Mouse (Mus musculus): ENCODE data around the gene Selenom. TPM values are rescaled to one million over a fixed set of nuclear protein-coding genes. Genes with fewer than 3 reads are reported as not detected.

Gene Selenom
- total and polyA plus RNA-seq, 3 experiments: 4.1 to 33.0 (median 7.1) TPM

DNA sequence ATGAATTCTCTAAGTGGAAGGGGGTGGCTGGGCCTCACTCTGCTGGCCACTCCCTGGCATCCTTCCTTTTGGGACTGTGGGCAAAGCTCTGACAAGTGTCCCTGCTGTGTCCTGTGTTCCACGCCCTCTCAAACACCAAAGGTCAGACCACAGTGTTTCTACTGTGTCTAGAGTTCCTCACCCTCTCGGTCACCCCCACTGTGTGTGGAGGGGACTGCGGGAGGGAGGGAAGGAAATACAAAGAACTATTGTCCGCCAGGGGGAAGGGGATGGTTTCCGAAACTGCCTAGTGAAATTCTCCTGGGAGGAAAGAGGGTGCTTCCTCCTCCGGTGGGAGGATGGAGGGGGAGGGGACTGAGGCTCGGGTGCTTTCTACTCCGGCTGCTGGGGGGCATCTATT is 20.5 kb downstream of the Selenom start:
- DNase-seq (ENCODE audit: extremely low read depth): no peak
- Histone ChIP-seq H3K4me3 (replicated peaks in 1 of 3; ENCODE audit: low read depth in 2 of 3, low read length in 2 of 3, poor library complexity in 1 of 3) (peak overlapping the region in 2 of 3 experiments; percentile 15 to 35), H3K36me3 (replicated peaks in 1 of 2; ENCODE audit: control insufficient read depth in 1 of 2, insufficient read depth in 1 of 2, low read length in 1 of 2) (peaks cover 0 to 20% of the 10 kb centered on the region in 2 experiments), H3K4me1 (ENCODE audit: control insufficient read depth in 1 of 2, insufficient read depth in 2 of 2) (peaks cover 6 to 61% of the 10 kb centered on the region in 2 experiments), H3K9me3 (replicated peaks; ENCODE audit: low read length) (no peaks in the 10 kb centered on the region), H3K27me3 (replicated peaks) (no peaks in the 10 kb centered on the region), H3K9ac (ENCODE audit: insufficient read depth, low read depth) (no peak overlapping the region), H3K79me2 (replicated peaks; ENCODE audit: control insufficient read depth, extremely low read depth, insufficient read depth, poor library complexity, severe bottlenecking) (no peaks in the 10 kb centered on the region), H3K27ac (ENCODE audit: insufficient read depth, low read depth) (no peak overlapping the region), H3K4me2 (ENCODE audit: insufficient read depth, low read depth, poor library complexity, severe bottlenecking) (peak overlapping the region; percentile 39)
- dilution Hi-C loops (cut with MboI; ENCODE audit: extremely low pct_ligation_motif_present, extremely low pct_unique_long_range_greater_than_20kb, low sequenced_read_pairs) (no loop called here), in situ Hi-C loops (cut with MboI; ENCODE audit: low pct_ligation_motif_present, low pct_unique_long_range_greater_than_20kb, low sequenced_read_pairs) (loop anchor here (25.0 kb wide), 1 partner anchor 377 kb away; the partner anchor contains the start of gene Slc35e4)
- no peak for TF ChIP-seq RCOR1 (conservative IDR thresholded peaks at IDR 0.05; ENCODE audit: low read depth, low read length)
- no peak for TF ChIP-seq MXI1 (IDR thresholded peaks at IDR 0.05; ENCODE audit: low read depth, low read length)
- no peak for TF ChIP-seq ELF1 (IDR thresholded peaks at IDR 0.05; ENCODE audit: low read depth, low read length)
- TF ChIP-seq NELFE (IDR thresholded peaks at IDR 0.05; ENCODE audit: low read depth, low read length): no peak
- TF ChIP-seq POLR2A (IDR thresholded peaks at IDR 0.05; ENCODE audit: low read depth, low read length): no peak
- TF ChIP-seq NRF1 (IDR thresholded peaks at IDR 0.05; ENCODE audit: low read depth, low read length): no peak
- TF ChIP-seq POLR2AphosphoS2 (IDR thresholded peaks at IDR 0.05; ENCODE audit: low read depth, low read length): no peak
- no peak for TF ChIP-seq TBP (conservative IDR thresholded peaks at IDR 0.05; ENCODE audit: low read depth, low read length)
- no peak for TF ChIP-seq MAFK (IDR thresholded peaks at IDR 0.05; ENCODE audit: insufficient replicate concordance, low read length)
- no peak for TF ChIP-seq MEF2A (IDR thresholded peaks at IDR 0.05; ENCODE audit: borderline replicate concordance, low read depth, low read length)
- no peak for TF ChIP-seq PAX5 (IDR thresholded peaks at IDR 0.05; ENCODE audit: low read length)
- TF ChIP-seq GABPA (IDR thresholded peaks at IDR 0.05; ENCODE audit: insufficient replicate concordance, low read depth, low read length): no peak

DNA sequence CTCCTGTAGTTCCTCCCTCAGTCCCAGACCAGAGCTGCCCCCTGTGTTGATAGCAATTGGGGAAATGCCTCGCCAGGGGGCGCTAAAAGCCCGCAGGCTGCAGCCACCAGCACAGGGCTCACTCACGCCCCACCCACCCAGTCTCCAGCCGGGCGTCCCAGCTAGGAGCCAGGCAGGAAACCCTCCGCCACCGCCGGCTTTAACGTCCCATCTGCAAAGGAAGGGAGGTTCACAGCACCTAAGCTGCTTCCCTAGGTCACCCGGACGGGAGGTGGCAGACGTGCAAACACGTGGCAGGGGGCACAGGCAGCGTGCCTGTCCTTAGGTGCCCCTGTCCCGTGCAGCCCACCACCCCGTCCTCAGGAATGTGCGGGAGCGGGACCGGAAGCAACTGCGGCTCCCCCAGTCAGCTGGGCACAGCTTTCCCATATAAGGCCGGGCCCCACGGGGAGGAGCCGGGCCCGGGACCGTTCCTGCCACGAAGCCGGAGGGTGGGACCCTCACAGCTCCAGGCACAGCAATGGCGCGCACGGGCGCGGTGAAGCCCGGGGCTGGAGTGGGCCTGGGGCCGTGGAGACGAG is 21.0 kb downstream of the Selenom start:
- Histone ChIP-seq H3K79me2 (replicated peaks; ENCODE audit: control insufficient read depth, extremely low read depth, insufficient read depth, poor library complexity, severe bottlenecking) (no peaks in the 10 kb centered on the region), H3K4me1 (ENCODE audit: control insufficient read depth in 1 of 2, insufficient read depth in 2 of 2) (peaks cover 6 to 61% of the 10 kb centered on the region in 2 experiments), H3K27ac (ENCODE audit: insufficient read depth, low read depth) (no peak overlapping the region), H3K4me3 (replicated peaks in 1 of 3; ENCODE audit: low read depth in 2 of 3, low read length in 2 of 3, poor library complexity in 1 of 3) (peak overlapping the region; percentile 15 to 35 (median 16)), H3K4me2 (ENCODE audit: insufficient read depth, low read depth, poor library complexity, severe bottlenecking) (peak overlapping the region; percentile 39), H3K36me3 (replicated peaks in 1 of 2; ENCODE audit: control insufficient read depth in 1 of 2, insufficient read depth in 1 of 2, low read length in 1 of 2) (peaks cover 0 to 17% of the 10 kb centered on the region in 2 experiments), H3K9ac (ENCODE audit: insufficient read depth, low read depth) (no peak overlapping the region), H3K27me3 (replicated peaks) (no peaks in the 10 kb centered on the region), H3K9me3 (replicated peaks; ENCODE audit: low read length) (no peaks in the 10 kb centered on the region)
- dilution Hi-C loops (cut with MboI; ENCODE audit: extremely low pct_ligation_motif_present, extremely low pct_unique_long_range_greater_than_20kb, low sequenced_read_pairs): no loop called here
- peak; percentile 93 for DNase-seq (ENCODE audit: extremely low read depth)
- in situ Hi-C loops (cut with MboI; ENCODE audit: low pct_ligation_motif_present, low pct_unique_long_range_greater_than_20kb, low sequenced_read_pairs): loop anchor here (25.0 kb wide), 1 partner anchor 377 kb away; the partner anchor contains the start of gene Slc35e4
- TF ChIP-seq ZKSCAN1 (IDR thresholded peaks at IDR 0.05; ENCODE audit: borderline replicate concordance, low read depth, low read length): no peak
- no peak for TF ChIP-seq USF2 (conservative IDR thresholded peaks at IDR 0.05; ENCODE audit: low read depth, low read length)
- TF ChIP-seq UBTF (IDR thresholded peaks at IDR 0.05; ENCODE audit: low read depth, low read length): no peak
- TF ChIP-seq JUN (IDR thresholded peaks at IDR 0.05; ENCODE audit: insufficient read depth, low read depth, low read length): no peak
- TF ChIP-seq MAX (IDR thresholded peaks at IDR 0.05; ENCODE audit: low read length): 0 out of 2 replicates have a peak, but pooled peaks have one; percentile 34
- peak; percentile 90; the same call in 1 of the 2 replicates for TF ChIP-seq MAZ (IDR thresholded peaks at IDR 0.05; ENCODE audit: low read depth, low read length)
- peak; percentile 91 for TF ChIP-seq SMC3 (IDR thresholded peaks at IDR 0.05; ENCODE audit: low read depth, low read length)
- TF ChIP-seq KAT2A (IDR thresholded peaks at IDR 0.05; ENCODE audit: insufficient replicate concordance, low read length): no peak
- no peak for TF ChIP-seq ELF1 (IDR thresholded peaks at IDR 0.05; ENCODE audit: low read depth, low read length)
- peak; percentile 57 for TF ChIP-seq ZC3H11A (IDR thresholded peaks at IDR 0.05; ENCODE audit: low read depth, low read length)
- TF ChIP-seq MYC (IDR thresholded peaks at IDR 0.05; ENCODE audit: low read depth, low read length): no peak
- TF ChIP-seq TBP (conservative IDR thresholded peaks at IDR 0.05; ENCODE audit: low read depth, low read length): no peak
- no peak for TF ChIP-seq NRF1 (IDR thresholded peaks at IDR 0.05; ENCODE audit: low read depth, low read length)
- TF ChIP-seq NELFE (IDR thresholded peaks at IDR 0.05; ENCODE audit: low read depth, low read length): peak; percentile 33; the same call in 1 of the 2 replicates
- TF ChIP-seq RAD21 (IDR thresholded peaks at IDR 0.05; ENCODE audit: low read depth, low read length): peak; percentile 98
- TF ChIP-seq SIN3A (IDR thresholded peaks at IDR 0.05; ENCODE audit: low read length): no peak
- no peak for TF ChIP-seq POLR2AphosphoS2 (IDR thresholded peaks at IDR 0.05; ENCODE audit: low read depth, low read length)
- no peak for TF ChIP-seq HCFC1 (IDR thresholded peaks at IDR 0.05; ENCODE audit: low read depth, low read length)
- no peak for TF ChIP-seq POLR2A (IDR thresholded peaks at IDR 0.05; ENCODE audit: low read depth, low read length)
- TF ChIP-seq MXI1 (IDR thresholded peaks at IDR 0.05; ENCODE audit: low read depth, low read length): no peak
- TF ChIP-seq BHLHE40 (IDR thresholded peaks at IDR 0.05; ENCODE audit: low read depth, low read length): peak; percentile 28; the same call in 1 of the 2 replicates
- no peak for TF ChIP-seq ZNF384 (IDR thresholded peaks at IDR 0.05; ENCODE audit: low read depth, low read length)
- no peak for TF ChIP-seq RCOR1 (conservative IDR thresholded peaks at IDR 0.05; ENCODE audit: low read depth, low read length)
- no peak for TF ChIP-seq GABPA (IDR thresholded peaks at IDR 0.05; ENCODE audit: insufficient replicate concordance, low read depth, low read length)
- no peak for TF ChIP-seq E2F4 (IDR thresholded peaks at IDR 0.05; ENCODE audit: insufficient replicate concordance, low read depth, low read length)
- TF ChIP-seq USF1 (IDR thresholded peaks at IDR 0.05; ENCODE audit: low read depth, low read length): no peak

All from CH12.LX (cell line).